Mouse (Mus musculus): ENCODE data around the gene Dbnl. TPM values are rescaled to one million over a fixed set of nuclear protein-coding genes. Genes with fewer than 3 reads are reported as not detected.

Dbnl gene
- polyA plus RNA-seq (2014; fragmentation: Illumina TruSeq; extraction: RNeasy Lipid Tissue Mini Kit (QIAGEN cat#74804); ENCODE audit: low read depth, low replicate concordance) = 2.0 TPM

DNA sequence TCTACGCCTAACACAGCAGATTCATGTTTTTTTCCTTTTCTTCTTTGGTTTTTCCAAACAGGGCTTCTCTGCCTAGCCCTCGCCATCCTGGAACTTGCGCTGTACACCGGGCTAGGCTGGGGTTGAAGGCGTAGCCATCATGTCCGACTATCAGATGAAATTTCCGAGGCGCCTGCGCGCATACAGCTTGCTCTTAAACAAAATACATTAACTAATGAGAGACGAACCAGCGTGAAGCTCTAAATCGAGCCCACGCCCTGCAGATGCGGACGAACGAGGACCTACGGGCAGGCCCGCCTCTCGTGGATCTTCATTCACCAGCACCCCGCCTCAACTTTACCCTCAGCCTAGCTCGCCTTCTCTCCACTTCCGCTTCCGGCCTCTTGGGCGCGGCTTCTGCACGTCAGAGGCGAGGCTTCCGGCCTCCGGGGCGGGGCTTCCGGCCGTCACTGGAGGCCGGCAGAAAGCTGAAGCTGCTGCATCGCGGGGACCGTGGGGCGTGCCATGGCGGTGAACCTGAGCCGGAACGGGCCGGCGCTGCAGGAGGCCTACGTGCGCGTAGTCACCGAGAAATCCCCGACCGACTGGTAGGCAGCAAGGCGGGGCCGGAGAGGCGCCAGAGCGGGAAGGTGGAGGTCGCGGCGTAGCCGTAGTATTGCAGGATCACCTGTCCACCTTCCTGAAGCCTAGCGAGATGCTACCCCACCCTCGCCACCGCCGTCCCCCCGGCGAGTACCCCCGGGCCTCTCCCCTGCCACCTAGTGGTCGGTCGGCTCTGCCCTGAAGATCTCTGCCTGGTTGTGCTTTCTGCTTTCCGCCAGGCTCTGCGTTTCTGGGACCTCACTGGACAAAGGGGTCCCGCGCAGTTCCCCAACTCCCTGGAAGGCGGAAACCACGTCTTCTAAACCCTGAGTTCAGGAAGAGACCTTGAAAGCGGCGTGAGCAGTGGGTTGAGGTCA, at the start of gene Dbnl:
Gene Dbnl, plus strand, starts transcription at position 433 of the 959 bp plus-strand sequence.

DNA sequence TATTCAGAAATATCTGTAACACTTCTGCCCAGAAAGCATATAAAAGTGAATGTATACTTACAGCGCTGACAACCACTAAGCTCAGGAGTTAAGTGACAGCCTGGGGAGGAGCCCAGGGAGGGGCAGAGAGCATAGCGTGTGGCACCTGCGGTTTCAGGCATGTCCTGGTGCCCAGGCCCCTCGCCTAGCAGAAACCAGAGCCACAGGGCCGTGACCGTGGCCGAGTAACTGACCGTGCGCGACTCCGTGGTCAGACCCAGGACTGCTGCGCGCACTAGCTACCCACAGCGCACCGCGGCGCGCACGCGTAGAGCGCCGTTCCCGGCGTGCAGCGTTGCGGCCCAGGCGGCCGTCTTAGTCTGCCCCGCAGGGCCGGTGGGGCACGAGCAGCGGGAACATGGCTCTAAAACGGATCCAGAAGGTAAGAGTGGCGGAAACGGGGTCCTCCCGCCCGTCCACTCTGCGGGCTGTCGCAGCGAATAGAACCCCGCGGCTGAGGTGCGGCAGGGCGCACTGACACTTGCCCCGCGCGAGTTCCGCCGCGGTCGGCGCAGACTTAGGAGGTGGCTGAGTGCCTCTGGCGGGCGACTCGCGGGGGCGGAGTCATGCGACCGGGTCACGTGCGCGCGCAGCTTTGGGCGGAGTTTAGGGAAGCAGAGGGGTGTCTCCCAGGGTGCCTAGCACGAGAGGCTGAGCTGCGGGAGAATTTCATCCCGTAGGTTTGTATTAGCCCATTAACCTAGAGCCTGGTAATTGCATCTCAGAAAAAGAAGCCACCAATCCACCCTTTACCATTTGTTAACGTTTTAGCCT, 26.3 kb upstream of the Dbnl start, which contains the start of gene Urgcp:
Gene Urgcp, minus strand, starts transcription at position 557 of the 813 bp plus-strand sequence.

DNA sequence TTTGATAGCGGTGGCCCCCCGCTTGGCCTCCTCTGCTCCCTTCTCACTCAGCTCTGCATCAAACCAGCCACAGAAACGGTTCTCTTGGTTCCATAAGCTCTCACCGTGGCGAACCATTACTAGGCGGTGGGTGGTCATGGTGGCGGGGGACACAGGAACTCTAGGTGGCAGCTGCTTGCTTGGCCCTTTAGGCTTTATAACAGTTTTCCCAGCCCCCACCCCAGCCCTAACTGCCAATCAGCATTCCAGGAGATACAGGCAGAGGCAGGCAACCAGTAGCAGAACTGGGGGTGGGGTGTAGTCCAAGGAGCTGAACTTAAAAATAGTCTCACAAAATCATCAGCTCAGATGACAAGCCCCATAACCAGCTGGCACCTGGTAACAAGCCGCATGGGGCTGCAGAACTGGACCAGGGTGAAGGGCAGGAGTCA, 15.3 kb downstream of the Dbnl start, which contains the start of gene Pgam2:
Gene Pgam2, minus strand, starts transcription at position 183 of the 431 bp plus-strand sequence.

DNA sequence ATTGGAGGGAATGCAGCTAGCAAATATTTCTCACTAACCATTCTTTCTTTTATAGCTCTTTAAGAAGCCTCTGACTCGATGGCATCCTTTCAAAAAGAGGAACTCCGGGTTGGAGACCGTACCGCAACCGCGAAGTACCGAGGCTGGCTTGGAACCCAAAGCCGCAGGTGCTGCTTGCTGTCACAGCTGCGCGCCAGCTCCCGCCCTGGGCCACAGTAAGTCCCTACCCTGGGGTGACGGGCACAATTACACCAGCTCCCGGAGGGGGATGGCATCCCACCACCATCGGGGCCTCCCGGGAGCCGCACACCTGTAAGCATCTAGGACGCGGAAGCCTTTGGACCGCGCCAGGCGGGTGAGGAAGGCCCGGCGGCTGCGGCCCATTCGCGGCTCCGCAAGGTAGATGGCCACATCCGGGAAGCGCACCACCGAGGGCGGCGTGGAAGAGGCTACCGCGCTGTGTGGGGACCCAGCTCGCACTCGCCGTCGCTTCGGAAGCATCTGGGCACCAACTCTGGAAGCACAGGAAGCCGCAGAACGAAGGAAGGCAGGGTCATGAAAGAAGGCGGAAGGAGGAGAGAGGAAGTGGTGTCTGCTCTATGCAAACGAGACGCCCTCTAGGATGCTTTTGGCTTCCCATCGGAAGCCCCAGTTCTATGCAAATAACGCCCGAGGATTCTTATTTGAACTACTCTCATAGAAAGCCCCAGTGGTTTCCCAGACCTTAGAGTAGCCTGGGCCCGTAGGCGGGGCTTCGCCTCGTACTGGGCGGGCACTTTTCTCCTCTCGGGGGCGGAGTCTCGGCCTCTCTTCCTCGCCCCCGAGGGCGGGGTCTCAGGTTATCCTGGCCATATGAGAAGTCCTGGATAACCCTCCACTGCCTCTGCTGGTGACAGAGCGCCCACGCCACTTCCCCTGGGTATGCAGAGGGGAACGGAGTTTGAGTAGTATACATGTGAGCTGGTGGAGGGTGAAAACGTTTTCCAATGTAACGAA, 49.3 kb downstream of the Dbnl start, which contains the start of gene Polm:
Gene Polm, minus strand, starts transcription at position 766 of the 996 bp plus-strand sequence.

Other genes with a start within 250 kb of the Dbnl start
- 115 TPM for gene Ccdc117, start 246.3 kb upstream of the Dbnl start, polyA plus RNA-seq (2014; fragmentation: Illumina TruSeq; extraction: RNeasy Lipid Tissue Mini Kit (QIAGEN cat#74804); ENCODE audit: low read depth, low replicate concordance)
- 182 TPM for gene Ankrd36, start 218.8 kb upstream of the Dbnl start, polyA plus RNA-seq (2014; fragmentation: Illumina TruSeq; extraction: RNeasy Lipid Tissue Mini Kit (QIAGEN cat#74804); ENCODE audit: low read depth, low replicate concordance)
- gene Mrps24, start 72.8 kb upstream of the Dbnl start, polyA plus RNA-seq (2014; fragmentation: Illumina TruSeq; extraction: RNeasy Lipid Tissue Mini Kit (QIAGEN cat#74804); ENCODE audit: low read depth, low replicate concordance) = 2.4 TPM
- 2.2 TPM for gene Urgcp, start 26.1 kb upstream of the Dbnl start, polyA plus RNA-seq (2014; fragmentation: Illumina TruSeq; extraction: RNeasy Lipid Tissue Mini Kit (QIAGEN cat#74804); ENCODE audit: low read depth, low replicate concordance)
- 10.2 TPM for gene Pgam2, start 15.2 kb downstream of the Dbnl start, polyA plus RNA-seq (2014; fragmentation: Illumina TruSeq; extraction: RNeasy Lipid Tissue Mini Kit (QIAGEN cat#74804); ENCODE audit: low read depth, low replicate concordance)
- gene Polm, start 49.5 kb downstream of the Dbnl start, polyA plus RNA-seq (2014; fragmentation: Illumina TruSeq; extraction: RNeasy Lipid Tissue Mini Kit (QIAGEN cat#74804); ENCODE audit: low read depth, low replicate concordance) = 0.11 TPM
- gene Aebp1, start 73.5 kb downstream of the Dbnl start, polyA plus RNA-seq (2014; fragmentation: Illumina TruSeq; extraction: RNeasy Lipid Tissue Mini Kit (QIAGEN cat#74804); ENCODE audit: low read depth, low replicate concordance) = 0.69 TPM
- 0.45 TPM for gene Pold2, start 89.8 kb downstream of the Dbnl start, polyA plus RNA-seq (2014; fragmentation: Illumina TruSeq; extraction: RNeasy Lipid Tissue Mini Kit (QIAGEN cat#74804); ENCODE audit: low read depth, low replicate concordance)
- not detected for gene Myl7, start 110.3 kb downstream of the Dbnl start, polyA plus RNA-seq (2014; fragmentation: Illumina TruSeq; extraction: RNeasy Lipid Tissue Mini Kit (QIAGEN cat#74804); ENCODE audit: low read depth, low replicate concordance)
- gene Gck, start 161.6 kb downstream of the Dbnl start, polyA plus RNA-seq (2014; fragmentation: Illumina TruSeq; extraction: RNeasy Lipid Tissue Mini Kit (QIAGEN cat#74804); ENCODE audit: low read depth, low replicate concordance) = 0.24 TPM
- 27.7 TPM for gene Ykt6, start 167.2 kb downstream of the Dbnl start, polyA plus RNA-seq (2014; fragmentation: Illumina TruSeq; extraction: RNeasy Lipid Tissue Mini Kit (QIAGEN cat#74804); ENCODE audit: low read depth, low replicate concordance)

All from testis, adult 10 weeks (tissue).